Mouse (Mus musculus) lung, postnatal 0 days (tissue): ENCODE data around the gene Fbxo42. TPM values are rescaled to one million over a fixed set of nuclear protein-coding genes. Genes with fewer than 3 reads are reported as not detected.

Experiments
- ATAC-seq: fragments of 200-750 bp; cut with Nextera tagmentation; 2 replicates; pipeline ENCODE4 v1.8.0; 2017; ENCODE audit warnings: moderate library complexity
- DNase-seq: peaks from one replicate; pipeline ENCODE4 v3.0.0-alpha.2; 2016; ENCODE audit warnings: low spot score
- H3K27ac ChIP-seq: fragments of 300-500 bp; sonication (generic); 2 replicates; pipeline ENCODE4 v1.5.1; 2014; ENCODE audit warnings: antibody characterized with exemption, mild to moderate bottlenecking, low read length, mixed read lengths
- H3K27me3 ChIP-seq: fragments of 300-500 bp; sonication (generic); replicated peaks from 2 replicates; pipeline ENCODE4 v1.6.1; 2014; ENCODE audit warnings: low read length, mixed read lengths; ENCODE audit not compliant: insufficient read depth
- H3K36me3 ChIP-seq: fragments of 300-500 bp; sonication (generic); 2 replicates; pipeline ENCODE4 v1.6.1; 2014; ENCODE audit warnings: low read length, mixed read lengths; ENCODE audit not compliant: insufficient read depth
- H3K4me1 ChIP-seq: fragments of 300-500 bp; sonication (generic); 2 replicates; pipeline ENCODE4 v1.6.1; 2014; ENCODE audit warnings: antibody characterized with exemption, low read depth, low read length, mixed read lengths; ENCODE audit not compliant: insufficient read depth
- H3K4me2 ChIP-seq: fragments of 300-500 bp; sonication (generic); replicated peaks from 2 replicates; pipeline ENCODE4 v1.6.1; 2014; ENCODE audit warnings: low read depth, mild to moderate bottlenecking, low read length, moderate library complexity, mixed read lengths
- H3K4me3 ChIP-seq: fragments of 300-500 bp; sonication (generic); 2 replicates; pipeline ENCODE4 v1.5.1; 2014; ENCODE audit warnings: low read depth, low read length
- H3K9ac ChIP-seq: fragments of 300-500 bp; sonication (generic); replicated peaks from 2 replicates; pipeline ENCODE4 v1.6.1; 2014; ENCODE audit warnings: low read depth, mild to moderate bottlenecking
- H3K9me3 ChIP-seq: fragments of 300-500 bp; sonication (generic); 2 replicates; pipeline ENCODE4 v1.6.1; 2016; ENCODE audit warnings: low read length, mixed read lengths
- CTCF ChIP-seq: IDR thresholded peaks from 2 replicates; pipeline ENCODE4 v1.5.1; 2016; ENCODE audit warnings: antibody characterized with exemption, mild to moderate bottlenecking
- EP300 ChIP-seq: IDR thresholded peaks from 2 replicates; pipeline ENCODE4 v1.6.1; 2016; ENCODE audit warnings: antibody characterized with exemption, mild to moderate bottlenecking, control low read depth
- WGBS: fragments of 180-500 bp; shearing (Covaris S2); extraction: QIAGEN DNeasy Blood & Tissue Kit; methylation state at CpG from one replicate; pipeline ENCODE4 v1.1.7; 2014; 5-methylcytosine and 5-hydroxymethylcytosine counted together
- polyA plus RNA-seq: library from polyadenylated mRNA; unstranded; fragments of >200 nt; fragmentation: Nextera tagmentation; extraction: Ambion mirVana; gene quantifications from 2 replicates; pipeline ENCODE4 v1.2.1, GENCODE M21; 2015

Gene Fbxo42
- polyA plus RNA-seq, 1 experiment from 2014 or later, result 11.1 TPM

DNA sequence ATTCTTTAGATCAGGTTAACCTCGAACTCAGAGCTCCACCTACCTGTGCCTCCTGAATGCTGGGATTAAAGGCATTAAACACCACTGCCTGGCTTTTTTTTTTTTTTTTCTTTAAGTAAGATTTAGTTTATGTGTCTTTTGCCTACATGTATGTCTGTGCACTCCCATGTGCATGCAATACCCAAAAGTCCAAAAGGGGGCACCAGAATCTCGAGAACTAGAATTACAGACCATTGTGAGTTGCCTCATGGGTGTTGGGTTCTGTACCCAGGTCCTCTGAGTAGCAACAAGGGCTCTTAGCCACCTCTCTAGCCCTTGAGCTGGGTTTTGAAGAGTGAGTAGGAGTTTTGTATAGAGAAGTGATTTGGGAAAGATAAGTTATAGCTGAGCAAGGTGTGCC is 104.9 kb downstream of the Fbxo42 start:
- DNase-seq (no peak), ATAC-seq (no peak)
- no peak overlapping the region for H3K27ac ChIP-seq
- H3K4me3 ChIP-seq, result no peak overlapping the region
- TF ChIP-seq CTCF (peak; percentile 42), EP300 (no peak)
- WGBS, result 65% methylated on average over 2 of the region's 2 CpGs
- no peak overlapping the region for H3K9ac ChIP-seq
- no peaks in the 10 kb centered on the region for H3K27me3 ChIP-seq
- H3K9me3 ChIP-seq, result no peaks in the 10 kb centered on the region
- no peaks in the 10 kb centered on the region for H3K4me1 ChIP-seq
- no peak overlapping the region for H3K4me2 ChIP-seq
- no peaks in the 10 kb centered on the region for H3K36me3 ChIP-seq

Other genes starting within 250 kb of the Fbxo42 start
- 0.63 and 0.94 TPM in 2 replicates for gene Padi2, start 241.6 kb upstream of the Fbxo42 start, polyA plus RNA-seq
- 251 and 275 TPM in 2 replicates for gene Sdhb, start 186.7 kb upstream of the Fbxo42 start, polyA plus RNA-seq
- gene Atp13a2, start 161.0 kb upstream of the Fbxo42 start, polyA plus RNA-seq, result 34.2 and 34.4 TPM in 2 replicates
- 398 and 422 TPM in 2 replicates for gene Mfap2, start 137.5 kb upstream of the Fbxo42 start, polyA plus RNA-seq
- gene Crocc, start 87.4 kb upstream of the Fbxo42 start, polyA plus RNA-seq, result 2.3 and 2.9 TPM in 2 replicates
- gene Necap2, start 69.6 kb upstream of the Fbxo42 start, polyA plus RNA-seq, result 102 and 110 TPM in 2 replicates
- 0.13 and 0.27 TPM in 2 replicates for gene Spata21, start 59.6 kb upstream of the Fbxo42 start, polyA plus RNA-seq
- 29.3 and 33.4 TPM in 2 replicates for gene Szrd1, start 8.1 kb upstream of the Fbxo42 start, polyA plus RNA-seq
- 2.0 and 2.4 TPM in 2 replicates for gene Rsg1, start 66.0 kb downstream of the Fbxo42 start, polyA plus RNA-seq
- gene Arhgef19, start 91.6 kb downstream of the Fbxo42 start, polyA plus RNA-seq, result 2.9 and 3.8 TPM in 2 replicates
- gene Epha2, start 153.3 kb downstream of the Fbxo42 start, polyA plus RNA-seq, result 9.7 and 10.3 TPM in 2 replicates
- gene Fam131c, start 220.3 kb downstream of the Fbxo42 start, polyA plus RNA-seq, result 0.79 and 0.83 TPM in 2 replicates